Mouse (Mus musculus) granulocyte monocyte progenitor cell, adult 5-6 weeks (primary cell): ENCODE data around the gene Plcd4. TPM values are rescaled to one million over a fixed set of nuclear protein-coding genes. Genes with fewer than 3 reads are reported as not detected.
"Not testable (repeated sequence)": the region's sequence is repeated elsewhere in the genome, so short reads cannot be mapped to it uniquely, and the experiment has no call there.

Source experiments
- ATAC-seq: replicated peaks from 2 replicates; pipeline ENCODE4 v1.8.0; 2016; ENCODE audit warnings: mild to moderate bottlenecking, moderate TSS enrichment, inconsistent platforms; ENCODE audit not compliant: poor library complexity, severe bottlenecking
- total RNA-seq, 2 experiments: library from RNA; stranded (forward) in 1 of 2; stranded (reverse) in 1 of 2; fragments of 200-712, 200-1000 nt in 1 of 2; fragments of >200 nt in 1 of 2; fragmentation: Nextera tagmentation in 1 of 2; gene quantifications; 2 replicates each; pipeline ENCODE4 v1.2.3; 2014 to 2017

Gene Plcd4
- total RNA-seq (2014; fragmentation: Nextera tagmentation), result not detected in 2 replicates
- 0.05 TPM in 1 of 2 replicates, not detected in the other for total RNA-seq (2017)

GRCm38 (mm10) chr1:74542451-74542961 lies at the start of gene Plcd4:
Gene Plcd4 (plus strand): TSS chr1:74542888.
- ATAC-seq, result no peak

- ATAC-seq, result no peak
Measured at GRCm38 (mm10) chr1:74501106-74501505, 41.6 kb upstream of the Plcd4 start.

DNA sequence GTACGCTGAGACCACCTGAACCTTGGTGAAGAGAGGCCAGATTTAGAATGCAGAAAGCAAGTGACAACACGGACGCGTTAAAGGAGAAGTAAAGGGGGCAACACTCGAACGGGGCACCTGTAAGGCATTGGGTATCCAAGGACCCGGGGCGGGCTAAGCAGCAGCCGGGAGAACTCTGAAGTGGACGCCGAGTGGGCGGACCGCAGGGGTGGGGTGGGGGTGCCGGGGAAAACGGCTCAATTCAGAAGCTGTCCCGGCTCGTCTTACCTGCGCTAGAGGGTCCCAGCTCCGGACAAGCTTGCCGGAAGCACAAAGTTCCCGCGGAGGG lies 37.3 kb upstream of the Plcd4 start:
- ATAC-seq, result peak; percentile 18; the same call in 1 of the 2 replicates

DNA sequence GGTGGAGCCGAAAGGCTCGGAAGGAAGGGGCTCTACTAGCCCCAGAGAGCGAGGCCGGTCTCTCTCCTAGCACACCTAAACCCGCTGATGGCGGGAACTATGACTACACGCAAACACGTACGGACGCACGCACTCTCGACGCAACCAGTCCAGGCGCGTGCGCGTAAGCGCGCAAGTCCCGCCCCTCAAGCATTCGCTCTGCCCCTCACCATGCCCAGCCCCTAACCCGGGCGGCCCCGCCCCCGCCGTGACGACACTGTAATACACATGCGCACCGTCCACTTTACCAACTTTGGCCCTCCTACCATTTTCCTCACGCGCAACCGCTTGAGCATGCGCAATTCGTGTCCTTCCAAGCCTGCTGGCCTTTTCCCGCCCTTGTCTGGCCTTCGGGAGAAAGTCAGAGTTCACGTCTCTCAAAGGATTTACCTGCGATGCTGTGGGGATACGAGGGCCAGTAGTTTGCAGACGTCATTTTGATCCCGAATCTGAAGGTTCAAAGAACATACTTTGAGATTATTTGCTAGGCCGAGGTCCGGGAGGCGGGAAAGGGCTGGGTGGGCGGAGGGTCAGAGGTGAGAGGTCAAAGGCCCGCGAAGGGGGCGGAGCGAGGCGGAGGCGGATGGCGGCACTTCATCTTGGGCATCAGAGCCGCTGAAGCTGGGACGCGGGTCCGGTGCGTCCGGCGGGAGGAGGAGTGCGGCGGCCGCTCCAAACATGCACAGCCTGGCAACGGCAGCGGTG lies 36.8 kb upstream of the Plcd4 start, which contains the start of gene Cnot9:
Gene Cnot9 (plus strand): TSS at position 338 of the 744 bp plus-strand sequence.
- peak; percentile 91 for ATAC-seq

- peak; percentile 30 for ATAC-seq
Measured at GRCm38 (mm10) chr1:74506471-74506881, 36.2 kb upstream of the Plcd4 start.

- ATAC-seq, result no peak
Measured at GRCm38 (mm10) chr1:74507780-74508179, 34.9 kb upstream of the Plcd4 start.

DNA sequence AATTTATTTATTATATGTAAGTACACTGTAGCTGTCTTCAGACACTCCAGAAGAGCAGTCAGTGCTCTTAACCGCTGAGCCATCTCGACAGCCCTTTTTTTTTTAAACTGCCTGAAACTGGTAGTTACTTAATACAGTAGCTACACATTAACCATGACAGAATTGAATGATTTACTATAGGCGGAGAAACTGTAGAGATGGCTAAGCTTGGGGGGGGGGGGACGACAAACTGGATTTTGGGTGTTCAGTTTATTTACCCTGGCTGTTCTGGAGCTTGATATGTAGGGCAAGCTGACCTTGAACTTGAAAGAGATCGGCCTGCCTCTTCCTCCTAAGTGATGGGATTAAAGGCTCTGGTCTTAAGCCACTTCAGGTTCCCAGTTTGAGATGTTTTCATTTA lies 31.4 kb upstream of the Plcd4 start:
- no peak for ATAC-seq

DNA sequence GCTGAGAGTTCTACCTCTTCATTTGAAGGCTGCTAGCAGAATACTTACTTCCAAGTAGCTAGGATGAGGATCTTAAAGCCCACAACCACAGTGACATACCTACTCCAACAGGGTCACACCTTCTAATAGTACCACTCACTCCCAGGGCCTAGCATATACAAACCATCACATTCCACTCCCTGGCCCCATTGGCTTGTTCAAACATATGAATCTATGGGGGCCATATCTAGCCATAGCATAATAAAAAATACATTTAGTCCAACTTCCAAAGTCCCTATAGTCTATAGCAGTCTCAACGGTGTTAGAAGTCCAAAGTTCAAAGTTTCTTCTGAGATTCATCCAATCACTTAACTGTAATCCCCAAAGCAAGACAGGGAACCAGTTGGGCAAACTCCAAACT lies 29.7 kb upstream of the Plcd4 start:
- not testable (repeated sequence) for ATAC-seq

- ATAC-seq, result no peak
Measured at GRCm38 (mm10) chr1:74519875-74520274, 22.8 kb upstream of the Plcd4 start.

- ATAC-seq, result no peak
Measured at GRCm38 (mm10) chr1:74524746-74525145, 17.9 kb upstream of the Plcd4 start.

DNA sequence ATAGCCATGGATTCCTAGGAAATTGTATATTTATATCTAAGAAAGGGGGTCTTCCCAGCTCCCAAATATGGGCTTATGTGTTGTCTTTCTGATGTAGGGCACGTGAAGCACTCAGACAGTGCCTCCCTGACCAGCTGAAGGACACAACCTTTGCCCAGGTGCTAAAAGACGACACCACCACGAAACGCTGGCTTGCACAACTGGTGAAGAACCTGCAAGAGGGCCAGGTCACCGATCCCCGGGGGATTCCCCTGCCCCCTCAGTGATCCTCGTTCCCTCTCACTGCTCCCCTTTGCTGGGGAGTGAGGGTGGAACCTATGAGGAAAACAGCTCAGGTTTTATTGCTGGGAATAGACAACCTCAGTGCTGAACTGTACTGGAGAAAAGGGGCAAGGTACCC lies 14.1 kb upstream of the Plcd4 start:
- ATAC-seq, result no peak

- no peak for ATAC-seq
Measured at GRCm38 (mm10) chr1:74538650-74539049, 4.0 kb upstream of the Plcd4 start.

DNA sequence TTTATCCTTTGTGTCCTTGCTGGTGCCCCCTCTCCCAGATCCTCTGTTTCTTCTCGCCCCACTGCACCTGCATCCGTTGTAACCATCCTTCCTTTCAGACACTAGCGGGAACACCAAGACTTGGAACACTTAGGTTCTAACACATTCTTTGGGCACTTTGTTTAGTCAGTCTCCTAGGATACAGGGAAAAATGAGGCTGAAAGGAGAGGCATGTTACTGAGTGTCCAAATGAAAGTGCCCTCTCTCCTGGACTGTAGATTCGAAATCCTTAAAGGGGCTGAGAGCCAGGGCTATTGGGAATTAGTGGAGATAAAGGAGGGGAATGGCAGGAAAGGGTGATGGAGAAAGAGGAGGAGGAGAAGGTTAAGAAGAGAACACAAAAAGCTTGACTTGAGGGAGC lies 1.5 kb downstream of the Plcd4 start, which contains the start of gene Usp37:
Gene Usp37 (minus strand): TSS at position 101 of the 400 bp plus-strand sequence.
- no peak for ATAC-seq

DNA sequence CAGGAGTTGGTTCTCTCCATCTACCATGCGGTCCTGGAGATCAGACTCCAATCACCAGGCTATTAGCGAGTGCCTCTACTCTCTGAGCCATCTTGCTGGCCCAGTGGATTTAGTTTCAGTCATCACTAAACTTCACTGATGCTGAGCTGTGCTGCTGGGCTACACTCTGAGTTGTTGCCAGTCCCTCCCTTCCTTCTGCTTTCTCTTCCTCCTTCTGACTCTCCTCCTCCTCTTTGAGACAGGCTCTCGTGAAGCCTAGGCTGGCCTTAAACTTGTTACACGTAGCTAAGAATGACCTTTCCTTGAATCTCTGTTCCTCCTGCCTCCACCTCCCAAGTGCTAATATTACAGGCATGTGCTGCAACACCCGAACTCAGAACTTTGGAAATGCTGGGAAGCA lies 16.4 kb downstream of the Plcd4 start:
- peak; percentile 55 for ATAC-seq

- ATAC-seq, result peak; percentile 78
Measured at GRCm38 (mm10) chr1:74565834-74566233, 23.1 kb downstream of the Plcd4 start.

DNA sequence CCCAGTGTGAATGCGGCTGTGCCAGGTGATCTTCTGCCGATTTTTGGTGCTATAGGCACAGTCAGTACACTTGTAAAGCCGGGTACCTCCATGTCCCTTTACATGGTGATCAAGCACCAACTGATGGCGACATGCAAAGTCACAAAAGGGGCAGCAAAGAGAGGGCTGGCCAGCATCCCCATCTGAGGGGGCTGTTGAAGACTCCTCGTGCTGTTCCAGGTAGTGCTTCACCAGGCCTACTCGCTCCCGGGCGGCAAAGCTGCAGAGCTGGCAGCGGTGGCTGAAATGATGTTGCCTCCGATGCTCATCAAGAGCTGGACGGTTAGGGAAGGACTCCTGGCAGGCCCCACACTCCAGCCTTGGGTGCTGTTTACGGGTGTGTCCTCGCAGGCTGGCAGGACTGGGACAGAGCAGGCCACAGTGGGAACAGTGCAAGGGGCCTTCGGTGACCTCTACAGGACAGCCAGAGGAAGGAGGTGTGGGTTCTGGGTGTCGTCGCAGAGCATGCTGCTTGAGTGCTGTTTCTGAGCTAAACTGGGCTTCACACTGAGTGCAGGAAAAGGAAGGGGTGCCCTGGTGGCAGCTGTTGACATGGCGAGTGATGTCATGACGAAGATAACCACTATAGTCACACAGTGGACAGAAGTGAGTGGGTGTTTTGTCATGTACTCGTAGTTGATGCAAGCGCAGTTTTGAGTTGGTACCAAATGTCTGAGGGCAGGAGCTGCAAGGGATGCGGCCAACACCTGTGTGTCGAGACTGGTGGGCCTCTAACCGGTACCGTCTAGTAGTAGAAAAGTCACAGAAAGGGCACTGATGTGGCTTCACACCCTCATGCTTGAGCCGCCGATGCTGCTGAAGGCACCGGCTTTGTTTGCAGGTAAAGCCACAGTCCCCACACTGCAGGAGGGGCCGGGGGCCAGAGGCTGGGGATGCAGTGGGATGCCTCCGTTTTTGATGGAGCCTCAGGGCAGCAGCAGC lies 27.3 kb downstream of the Plcd4 start:
- 0 out of 2 replicates have a peak, but pooled peaks have one; percentile 8 for ATAC-seq

- ATAC-seq, result no peak
Measured at GRCm38 (mm10) chr1:74582621-74583020, 39.9 kb downstream of the Plcd4 start.

DNA sequence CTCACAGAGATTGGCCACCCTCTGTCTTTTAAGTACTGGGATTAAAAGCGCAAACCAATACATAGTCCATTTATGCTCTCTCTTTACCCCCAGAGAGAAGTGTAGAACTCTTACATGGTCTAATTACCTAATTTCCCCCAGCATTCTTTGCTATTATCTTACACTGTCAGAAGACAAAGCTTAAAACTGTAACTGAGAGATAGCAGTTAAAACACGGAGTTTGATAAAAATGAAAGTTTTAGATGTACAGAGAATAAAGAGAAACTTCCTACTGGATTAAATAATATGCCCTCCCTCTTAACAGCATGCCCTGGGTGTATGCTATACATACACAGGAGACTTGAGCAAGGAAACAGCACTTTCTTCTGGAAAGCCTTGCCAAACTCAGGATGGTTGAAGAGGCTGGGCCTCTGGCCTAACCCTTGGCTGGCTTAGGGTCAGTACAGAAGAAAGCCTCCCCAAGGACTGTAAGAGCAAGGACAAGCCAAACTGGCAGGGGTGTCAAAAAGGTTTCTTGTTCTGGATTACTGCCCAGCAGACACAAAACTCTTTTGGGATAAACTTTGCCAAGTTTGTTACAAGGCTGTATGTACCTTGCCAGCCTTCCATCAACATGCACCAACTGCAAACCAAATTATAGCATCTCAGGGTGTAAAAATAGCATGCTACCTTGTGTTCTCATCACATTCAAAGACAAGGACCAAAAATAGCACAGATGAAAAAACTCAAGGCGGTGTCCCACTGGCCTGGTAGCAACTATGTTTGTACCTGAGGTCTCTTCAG lies 42.1 kb downstream of the Plcd4 start:
- ATAC-seq, result no peak

DNA sequence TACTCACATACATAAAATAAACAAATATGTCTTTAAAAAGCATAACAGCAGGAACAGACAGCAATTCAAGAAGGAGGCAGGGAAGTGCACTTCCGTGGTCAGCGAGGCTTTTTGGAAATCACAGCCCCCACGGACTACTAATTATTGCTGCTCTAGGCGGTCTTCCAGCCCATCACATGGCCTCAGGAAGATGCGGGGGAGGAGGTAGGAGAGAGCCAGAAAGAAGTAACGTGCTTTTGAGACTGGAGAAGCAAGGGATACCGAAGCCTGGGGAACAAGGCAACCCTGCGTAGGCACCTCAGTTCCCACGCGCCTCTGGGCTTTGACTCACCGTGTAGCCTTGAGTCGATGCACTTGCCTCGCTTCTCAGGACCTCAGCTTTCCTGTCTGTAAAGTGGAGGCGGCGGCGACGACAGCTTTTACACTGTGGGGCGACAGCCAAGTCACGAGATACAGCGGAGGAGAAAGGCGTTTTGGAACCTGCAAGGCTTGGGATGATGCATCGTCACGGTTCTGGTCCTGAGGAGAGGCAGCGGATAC lies 44.6 kb downstream of the Plcd4 start:
- no peak for ATAC-seq
